Mouse (Mus musculus) liver, adult 2 months (tissue): Measurements from ENCODE around the gene Zbtb20.

Experiments
- CTCF ChIP-seq: fragments of 200-500 bp; IDR thresholded peaks from 2 replicates; pipeline ENCODE4 v1.5.1; 2011; ENCODE audit warnings: low read depth, low read length, control low read depth
- POLR2A ChIP-seq: fragments of 200-500 bp; IDR thresholded peaks from 2 replicates; pipeline ENCODE4 v1.6.1; 2011; ENCODE audit warnings: low read length, control low read depth; ENCODE audit not compliant: insufficient read depth; ENCODE audit errors: extremely low read depth

- TF ChIP-seq CTCF (no peak), POLR2A (no peak)
These were observed 728.8 kb downstream of the Zbtb20 start for GRCm38 (mm10) chr16:43604399-43605013.
